Comparison of ENCODE assay signal across 12 mouse cellular contexts in genomic region chr4:136718193-136718986, GRCm38 (mm10).
"Had no signal": no experiment of that assay in that cellular context is flagged by ENCODE, and none has a peak within 500 bp of the region (broad histone marks: within the 10 kb centered on the region; RNA-seq: fewer than 3 reads in every experiment).

No protein-coding gene starts in this region.

- DNase-seq: kidney, postnatal 10 days; kidney, postnatal 4 days; lung, embryonic 14.5 days; right cerebral cortex, postnatal 14 days; thymus, adult 2 months; thymus, postnatal 25 days had no signal

- H3K4me3 ChIP-seq: left cerebral cortex, adult 2 months; limb, embryonic 10.5 days; liver, embryonic 15.5 days; midbrain, embryonic 12.5 days; stomach, embryonic 15.5 days had no signal

- H3K9ac ChIP-seq: liver, embryonic 15.5 days; lung, embryonic 14.5 days; midbrain, embryonic 12.5 days; stomach, embryonic 15.5 days had no signal

- H3K9me3 ChIP-seq: limb, embryonic 10.5 days; liver, embryonic 15.5 days; midbrain, embryonic 12.5 days; stomach, embryonic 15.5 days had no signal

- H3K36me3 ChIP-seq: liver, embryonic 15.5 days; stomach, embryonic 15.5 days had no signal

- H3K27ac ChIP-seq: left cerebral cortex, adult 2 months; limb, embryonic 10.5 days; liver, embryonic 15.5 days; midbrain, embryonic 12.5 days; stomach, embryonic 15.5 days had no signal

- H3K4me1 ChIP-seq: liver, embryonic 15.5 days had no signal

- H3K4me2 ChIP-seq: liver, embryonic 11.5 days; liver, embryonic 15.5 days; lung, embryonic 14.5 days; midbrain, embryonic 12.5 days; stomach, embryonic 15.5 days had no signal

- H3K27me3 ChIP-seq: liver, embryonic 15.5 days; midbrain, embryonic 12.5 days; stomach, embryonic 15.5 days had no signal
